Mouse (Mus musculus) adipocyte (in vitro differentiated cells): ENCODE results near the gene Olfr1501.
"Not testable (repeated sequence)": the region's sequence is repeated elsewhere in the genome, so short reads cannot be mapped to it uniquely, and the experiment has no call there.

Experiments
- DNase-seq: peaks from one replicate; pipeline ENCODE4 v3.0.0-alpha.2; 2016; ENCODE audit warnings: low spot score

Gene Olfr1501

GRCm38 (mm10) chr19:13850592-13850991 is at the start of gene Olfr1501:
Gene Olfr1501, minus strand, starts transcription at chr19:13850692.
- not testable (repeated sequence) for DNase-seq

- DNase-seq, result no peak
These were observed 47.3 kb upstream of the Olfr1501 start, which contains the start of gene Olfr1504 for GRCm38 (mm10) chr19:13897828-13898227. Gene Olfr1504, minus strand, starts transcription at chr19:13897928.

- no peak for DNase-seq
These were observed 11.0 kb upstream of the Olfr1501 start, which contains the start of gene Olfr1502 for GRCm38 (mm10) chr19:13861495-13861894. Gene Olfr1502, plus strand, starts transcription at chr19:13861795.

- DNase-seq, result no peak
These were observed 20.1 kb downstream of the Olfr1501 start, which contains the start of gene Olfr1500 for GRCm38 (mm10) chr19:13830388-13830787. Gene Olfr1500, minus strand, starts transcription at chr19:13830488.

GRCm38 (mm10) chr19:13828447-13828846 is 22.0 kb downstream of the Olfr1501 start:
- DNase-seq, result no peak

GRCm38 (mm10) chr19:13820847-13821246 is 29.6 kb downstream of the Olfr1501 start:
- DNase-seq, result no peak

GRCm38 (mm10) chr19:13819347-13819746 is 31.1 kb downstream of the Olfr1501 start, which contains the start of gene Olfr1499:
Gene Olfr1499, minus strand, starts transcription at chr19:13819447.
- no peak for DNase-seq

- DNase-seq, result peak; percentile 34
These were observed 31.7 kb downstream of the Olfr1501 start for GRCm38 (mm10) chr19:13818827-13819226.

GRCm38 (mm10) chr19:13812823-13813222 is 37.7 kb downstream of the Olfr1501 start:
- DNase-seq, result no peak

GRCm38 (mm10) chr19:13805486-13805885 is 45.0 kb downstream of the Olfr1501 start:
- not testable (repeated sequence) for DNase-seq

GRCm38 (mm10) chr19:13798102-13798501 is 52.4 kb downstream of the Olfr1501 start, which contains the start of gene Olfr1497:
Gene Olfr1497, minus strand, starts transcription at chr19:13798202.
- DNase-seq, result no peak
